Mouse (Mus musculus): ENCODE data around the gene Zfhx3.

- TF ChIP-seq CTCF (IDR thresholded peaks at IDR 0.05; ENCODE audit: low read depth): no peak
- TF ChIP-seq EP300 (IDR thresholded peaks at IDR 0.05; ENCODE audit: low read depth): peak; percentile 55
Observed at GRCm38 (mm10) chr8:108724818-108725506, 782.5 kb downstream of the Zfhx3 start.

Measured in liver, embryonic 14.5 days (tissue).